Mouse (Mus musculus): ENCODE results near the gene Ccdc92. TPM values are rescaled to one million over a fixed set of nuclear protein-coding genes. Genes with fewer than 3 reads are reported as not detected.

Ccdc92 gene
- polyA plus RNA-seq, 1 experiment from 2014 or later: 5.8 TPM

DNA sequence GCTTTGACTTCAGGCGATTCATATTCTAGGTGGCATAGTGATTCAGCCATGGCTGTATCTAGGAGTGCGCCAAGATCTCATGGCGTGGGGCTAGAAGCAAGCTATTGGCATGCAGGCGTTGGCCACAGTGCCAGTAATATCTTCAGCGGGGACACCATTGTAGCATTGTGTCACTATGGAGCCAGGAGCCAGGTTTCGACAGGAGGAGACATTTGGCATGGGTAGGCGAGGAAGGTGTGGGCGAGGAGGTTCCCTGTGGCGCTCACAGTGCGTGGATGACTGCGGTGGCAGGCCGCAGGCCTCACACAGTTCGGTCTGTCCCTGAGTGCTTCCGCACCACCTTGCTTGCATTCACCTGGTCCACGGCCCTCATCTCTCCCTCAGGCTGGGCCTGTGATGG, 27.0 kb downstream of the Ccdc92 start:
- WGBS (ENCODE audit: insufficient replicate concordance): 88% methylated on average over 15 of the region's 15 CpGs
- Histone ChIP-seq H3K27me3 (ENCODE audit: control insufficient read depth, insufficient read depth, low read length) (peaks cover 76% of the 10 kb centered on the region), H3K9ac (ENCODE audit: low read depth, low read length) (no peak overlapping the region), H3K4me2 (no peak overlapping the region), H3K4me1 (ENCODE audit: control insufficient read depth, insufficient read depth, low read length) (peaks cover 6% of the 10 kb centered on the region), H3K27ac (ENCODE audit: low read depth, low read length) (no peak overlapping the region), H3K36me3 (ENCODE audit: control insufficient read depth, insufficient read depth, low read length) (no peaks in the 10 kb centered on the region), H3K4me3 (ENCODE audit: low read depth, low read length) (no peak overlapping the region), H3K9me3 (replicated peaks; ENCODE audit: control insufficient read depth, low read length) (no peaks in the 10 kb centered on the region)
- ATAC-seq (replicated peaks; ENCODE audit: insufficient number of reproducible peaks, low FRiP score, low TSS enrichment): no peak

DNA sequence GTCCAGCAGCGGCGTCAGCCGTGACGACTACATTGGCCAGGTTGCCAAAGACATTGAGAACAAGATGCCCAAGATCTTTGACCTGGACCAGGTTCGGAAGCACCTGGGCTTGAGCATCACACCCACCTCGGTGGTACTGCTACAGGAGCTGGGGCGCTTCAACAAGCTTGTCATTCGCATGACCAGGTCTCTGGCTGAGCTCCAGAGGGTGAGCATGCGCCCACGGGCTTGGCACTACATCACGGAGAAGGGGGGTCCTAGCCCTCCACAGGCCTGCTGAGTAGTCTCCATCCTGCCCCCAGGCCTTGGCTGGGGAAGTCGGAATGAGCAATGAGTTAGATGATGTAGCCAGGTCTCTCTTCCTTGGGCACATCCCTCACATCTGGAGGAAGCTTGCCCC, 31.9 kb downstream of the Ccdc92 start:
- Histone ChIP-seq H3K4me3 (ENCODE audit: low read depth, low read length) (no peak overlapping the region), H3K27ac (ENCODE audit: low read depth, low read length) (no peak overlapping the region), H3K4me2 (no peak overlapping the region), H3K9ac (ENCODE audit: low read depth, low read length) (no peak overlapping the region), H3K36me3 (ENCODE audit: control insufficient read depth, insufficient read depth, low read length) (no peaks in the 10 kb centered on the region), H3K27me3 (ENCODE audit: control insufficient read depth, insufficient read depth, low read length) (peaks cover 50% of the 10 kb centered on the region), H3K4me1 (ENCODE audit: control insufficient read depth, insufficient read depth, low read length) (no peaks in the 10 kb centered on the region), H3K9me3 (replicated peaks; ENCODE audit: control insufficient read depth, low read length) (no peaks in the 10 kb centered on the region)
- 85% methylated on average over 12 of the region's 12 CpGs for WGBS (ENCODE audit: insufficient replicate concordance)
- ATAC-seq (replicated peaks; ENCODE audit: insufficient number of reproducible peaks, low FRiP score, low TSS enrichment): no peak

GRCm38 (mm10) chr5:124822128-124822894, 39.9 kb downstream of the Ccdc92 start:
- ATAC-seq (replicated peaks; ENCODE audit: insufficient number of reproducible peaks, low FRiP score, low TSS enrichment): no peak

GRCm38 (mm10) chr5:124817050-124817449, 45.2 kb downstream of the Ccdc92 start:
- H3K36me3 ChIP-seq (ENCODE audit: control insufficient read depth, insufficient read depth, low read length): no peaks in the 10 kb centered on the region
- ATAC-seq (replicated peaks; ENCODE audit: insufficient number of reproducible peaks, low FRiP score, low TSS enrichment): no peak
- no peak overlapping the region for H3K4me3 ChIP-seq (ENCODE audit: low read depth, low read length)
- no peak overlapping the region for H3K4me2 ChIP-seq
- H3K27me3 ChIP-seq (ENCODE audit: control insufficient read depth, insufficient read depth, low read length): no peaks in the 10 kb centered on the region
- no peak overlapping the region for H3K27ac ChIP-seq (ENCODE audit: low read depth, low read length)
- WGBS (ENCODE audit: insufficient replicate concordance): 79% methylated on average over 15 of the region's 15 CpGs
- no peak overlapping the region for H3K9ac ChIP-seq (ENCODE audit: low read depth, low read length)
- H3K9me3 ChIP-seq (replicated peaks; ENCODE audit: control insufficient read depth, low read length): no peaks in the 10 kb centered on the region
- H3K4me1 ChIP-seq (ENCODE audit: control insufficient read depth, insufficient read depth, low read length): no peaks in the 10 kb centered on the region

More at GRCm38 (mm10) chr5:124822128-124822894, 39.9 kb downstream of the Ccdc92 start:
- H3K9me3 ChIP-seq (replicated peaks; ENCODE audit: control insufficient read depth, low read length): no peaks in the 10 kb centered on the region
- no peak overlapping the region for H3K27ac ChIP-seq (ENCODE audit: low read depth, low read length)
- no peak overlapping the region for H3K4me3 ChIP-seq (ENCODE audit: low read depth, low read length)
- H3K27me3 ChIP-seq (ENCODE audit: control insufficient read depth, insufficient read depth, low read length): peaks cover 10% of the 10 kb centered on the region
- H3K4me1 ChIP-seq (ENCODE audit: control insufficient read depth, insufficient read depth, low read length): no peaks in the 10 kb centered on the region
- no peak overlapping the region for H3K4me2 ChIP-seq
- no peak overlapping the region for H3K9ac ChIP-seq (ENCODE audit: low read depth, low read length)
- H3K36me3 ChIP-seq (ENCODE audit: control insufficient read depth, insufficient read depth, low read length): no peaks in the 10 kb centered on the region
- 82% methylated on average over 18 of the region's 18 CpGs for WGBS (ENCODE audit: insufficient replicate concordance)

DNA sequence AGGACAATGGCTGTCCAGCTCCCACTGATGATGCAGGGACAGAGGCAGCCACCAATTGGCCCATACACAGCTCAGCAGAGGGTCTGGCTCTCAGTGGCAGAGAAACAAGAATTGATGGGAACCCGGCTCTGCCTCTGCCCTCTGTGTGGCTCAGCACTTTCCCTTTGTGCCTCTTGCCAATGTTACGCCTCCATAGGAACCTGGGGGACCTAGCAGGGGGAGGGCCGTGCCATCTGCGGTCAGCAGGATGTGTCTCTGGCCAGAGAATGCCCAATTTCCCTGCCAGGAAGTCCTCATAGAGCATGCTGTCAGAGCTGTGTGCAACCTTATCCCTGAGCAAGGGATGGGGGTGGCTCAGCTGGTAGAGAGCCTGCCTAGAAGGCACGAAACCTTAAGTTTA, 47.4 kb downstream of the Ccdc92 start:
- Histone ChIP-seq H3K4me1 (ENCODE audit: control insufficient read depth, insufficient read depth, low read length) (no peaks in the 10 kb centered on the region), H3K9me3 (replicated peaks; ENCODE audit: control insufficient read depth, low read length) (no peaks in the 10 kb centered on the region), H3K27me3 (ENCODE audit: control insufficient read depth, insufficient read depth, low read length) (no peaks in the 10 kb centered on the region), H3K27ac (ENCODE audit: low read depth, low read length) (no peak overlapping the region), H3K36me3 (ENCODE audit: control insufficient read depth, insufficient read depth, low read length) (no peaks in the 10 kb centered on the region), H3K9ac (ENCODE audit: low read depth, low read length) (no peak overlapping the region), H3K4me2 (no peak overlapping the region), H3K4me3 (ENCODE audit: low read depth, low read length) (no peak overlapping the region)
- ATAC-seq (replicated peaks; ENCODE audit: insufficient number of reproducible peaks, low FRiP score, low TSS enrichment): no peak
- 71% methylated on average over 5 of the region's 5 CpGs for WGBS (ENCODE audit: insufficient replicate concordance)

- WGBS (ENCODE audit: insufficient replicate concordance): 69% methylated on average over 12 of the region's 12 CpGs
- Histone ChIP-seq H3K9ac (ENCODE audit: low read depth, low read length) (no peak overlapping the region), H3K36me3 (ENCODE audit: control insufficient read depth, insufficient read depth, low read length) (no peaks in the 10 kb centered on the region), H3K4me2 (no peak overlapping the region), H3K27ac (ENCODE audit: low read depth, low read length) (no peak overlapping the region), H3K4me1 (ENCODE audit: control insufficient read depth, insufficient read depth, low read length) (no peaks in the 10 kb centered on the region), H3K27me3 (ENCODE audit: control insufficient read depth, insufficient read depth, low read length) (no peaks in the 10 kb centered on the region), H3K9me3 (replicated peaks; ENCODE audit: control insufficient read depth, low read length) (no peaks in the 10 kb centered on the region), H3K4me3 (ENCODE audit: low read depth, low read length) (no peak overlapping the region)
- no peak for ATAC-seq (replicated peaks; ENCODE audit: insufficient number of reproducible peaks, low FRiP score, low TSS enrichment)
These were observed 49.8 kb downstream of the Ccdc92 start for GRCm38 (mm10) chr5:124812466-124812865.

DNA sequence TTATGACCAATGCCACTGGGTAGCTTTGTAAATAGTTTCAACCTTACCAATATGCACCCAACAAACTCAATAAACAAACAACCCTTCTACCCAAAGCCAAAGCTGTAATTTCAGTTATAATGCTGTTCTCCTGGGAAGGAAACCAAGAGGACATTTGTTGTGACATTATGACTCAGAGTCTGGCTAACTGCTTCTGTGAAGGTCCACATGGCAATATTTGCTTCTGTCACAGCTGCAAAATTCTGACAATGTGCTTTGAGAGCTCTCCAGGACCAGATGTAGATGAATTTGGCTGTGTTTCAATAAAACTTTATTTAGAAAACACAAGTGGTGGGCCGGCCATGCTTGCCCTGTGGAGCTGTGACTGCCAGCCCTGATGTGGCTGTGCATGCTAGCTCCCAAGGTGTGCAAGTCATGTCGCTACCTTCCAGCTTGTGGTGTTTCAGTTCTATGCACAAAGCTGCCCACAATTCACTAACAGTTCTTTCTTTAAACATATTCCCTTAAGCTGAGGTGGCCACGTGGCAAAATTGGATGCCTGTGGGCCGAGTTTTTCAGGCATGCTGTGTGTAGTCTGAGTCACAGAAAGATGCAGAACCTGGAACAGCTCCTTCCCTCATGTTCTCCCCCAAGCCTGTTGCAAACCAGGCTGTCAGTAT, 52.4 kb downstream of the Ccdc92 start:
- Histone ChIP-seq H3K9me3 (replicated peaks; ENCODE audit: control insufficient read depth, low read length) (no peaks in the 10 kb centered on the region), H3K4me3 (ENCODE audit: low read depth, low read length) (no peak overlapping the region), H3K4me1 (ENCODE audit: control insufficient read depth, insufficient read depth, low read length) (no peaks in the 10 kb centered on the region), H3K27ac (ENCODE audit: low read depth, low read length) (no peak overlapping the region), H3K9ac (ENCODE audit: low read depth, low read length) (no peak overlapping the region), H3K4me2 (no peak overlapping the region), H3K27me3 (ENCODE audit: control insufficient read depth, insufficient read depth, low read length) (no peaks in the 10 kb centered on the region), H3K36me3 (ENCODE audit: control insufficient read depth, insufficient read depth, low read length) (no peaks in the 10 kb centered on the region)
- 72% methylated on average over 4 of the region's 4 CpGs for WGBS (ENCODE audit: insufficient replicate concordance)
- ATAC-seq (replicated peaks; ENCODE audit: insufficient number of reproducible peaks, low FRiP score, low TSS enrichment): no peak

- 90% methylated on average over 7 of the region's 7 CpGs for WGBS (ENCODE audit: insufficient replicate concordance)
- Histone ChIP-seq H3K27me3 (ENCODE audit: control insufficient read depth, insufficient read depth, low read length) (no peaks in the 10 kb centered on the region), H3K9me3 (replicated peaks; ENCODE audit: control insufficient read depth, low read length) (no peaks in the 10 kb centered on the region), H3K4me1 (ENCODE audit: control insufficient read depth, insufficient read depth, low read length) (no peaks in the 10 kb centered on the region), H3K9ac (ENCODE audit: low read depth, low read length) (no peak overlapping the region), H3K4me2 (no peak overlapping the region), H3K27ac (ENCODE audit: low read depth, low read length) (no peak overlapping the region), H3K4me3 (ENCODE audit: low read depth, low read length) (no peak overlapping the region), H3K36me3 (ENCODE audit: control insufficient read depth, insufficient read depth, low read length) (no peaks in the 10 kb centered on the region)
- ATAC-seq (replicated peaks; ENCODE audit: insufficient number of reproducible peaks, low FRiP score, low TSS enrichment): no peak
These were observed 70.1 kb downstream of the Ccdc92 start for GRCm38 (mm10) chr5:124792112-124792511.

Measured in heart, embryonic 11.5 days (tissue).